Mouse (Mus musculus): ENCODE results near the gene Spem2. TPM values are rescaled to one million over a fixed set of nuclear protein-coding genes. Genes with fewer than 3 reads are reported as not detected.
A peak's percentile ranks its signal among the peaks of the same experiment; 100 is the strongest.

Gene Spem2
- polyA plus RNA-seq, 1 experiment from 2014 or later = not detected

DNA sequence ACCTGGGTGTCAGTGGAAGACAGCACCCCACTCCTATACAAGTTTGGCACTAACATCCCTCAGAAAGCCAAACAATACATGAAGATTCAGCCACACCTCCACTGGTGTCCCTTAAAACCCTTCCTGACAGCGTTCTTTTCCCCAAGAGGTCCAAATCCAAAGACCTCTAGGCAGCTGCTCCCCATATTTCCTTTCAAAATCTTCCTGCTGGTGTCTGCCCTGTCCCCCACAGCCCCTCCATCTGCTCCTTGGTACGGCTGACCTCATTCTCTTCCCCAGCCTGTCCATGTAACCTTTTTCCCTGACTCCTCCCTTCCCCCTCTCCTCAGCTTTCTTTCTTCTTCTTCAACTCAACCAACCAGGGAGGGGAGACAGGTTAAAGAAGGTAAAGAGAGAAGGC lies 5.2 kb upstream of the Spem2 start:
- 62% methylated on average over 2 of the region's 2 CpGs for WGBS
- no peaks in the 10 kb centered on the region for H3K9me3 ChIP-seq (ENCODE audit: control insufficient read depth, low read length)

DNA sequence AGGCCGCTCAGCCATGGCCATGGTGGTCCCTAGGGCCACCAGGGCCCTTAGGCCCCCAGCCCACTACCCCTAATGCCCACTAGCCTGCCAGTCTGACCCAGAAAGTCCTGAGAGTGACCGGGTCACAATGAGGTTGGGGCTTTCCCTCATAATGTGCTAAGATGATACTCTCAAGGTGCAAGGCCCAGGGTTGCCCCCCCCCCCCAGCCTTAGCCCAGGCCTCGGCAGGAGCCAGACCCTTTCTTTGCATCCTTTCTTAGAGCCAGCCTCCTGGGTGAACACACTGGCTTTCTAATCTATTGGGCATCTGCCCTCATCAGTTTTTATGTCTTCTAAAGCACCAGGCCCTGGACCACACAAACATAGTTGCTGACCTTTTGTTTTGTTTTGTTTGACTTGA lies 3.8 kb upstream of the Spem2 start, which contains the start of gene Spem1:
TSS of gene Spem1 (minus strand) at position 101 of the 400 bp plus-strand sequence.
- peaks cover 26% of the 10 kb centered on the region for H3K36me3 ChIP-seq (ENCODE audit: control insufficient read depth, insufficient read depth, low read length)
- WGBS = 84% methylated on average over 3 of the region's 3 CpGs
- H3K4me2 ChIP-seq (replicated peaks; ENCODE audit: low read depth, low read length) = no peak within 1 kb of the TSS
- H3K9me3 ChIP-seq (ENCODE audit: control insufficient read depth, low read length) = 0 out of 2 replicates have a peak, but pooled peaks cover 3% of the 10 kb centered on the region
- H3K4me1 ChIP-seq (ENCODE audit: control insufficient read depth, insufficient read depth, low read length) = no peaks in the 10 kb centered on the region
- no peak for ATAC-seq (ENCODE audit: low FRiP score, low TSS enrichment)
- H3K9ac ChIP-seq (ENCODE audit: low read depth, low read length) = no peak within 1 kb of the TSS
- H3K27ac ChIP-seq (ENCODE audit: low read depth, low read length) = no peak within 1 kb of the TSS
- H3K4me3 ChIP-seq (ENCODE audit: low read length) = no peak within 1 kb of the TSS
- no peaks in the 10 kb centered on the region for H3K27me3 ChIP-seq (ENCODE audit: control insufficient read depth, insufficient read depth, low read length)

More for the DNA sequence above, 5.2 kb upstream of the Spem2 start:
- Histone ChIP-seq H3K4me1 (ENCODE audit: control insufficient read depth, insufficient read depth, low read length) (no peaks in the 10 kb centered on the region), H3K4me3 (ENCODE audit: low read length) (no peak overlapping the region), H3K27ac (ENCODE audit: low read depth, low read length) (no peak overlapping the region), H3K36me3 (ENCODE audit: control insufficient read depth, insufficient read depth, low read length) (peaks cover 39% of the 10 kb centered on the region), H3K27me3 (ENCODE audit: control insufficient read depth, insufficient read depth, low read length) (no peaks in the 10 kb centered on the region), H3K4me2 (replicated peaks; ENCODE audit: low read depth, low read length) (no peak overlapping the region), H3K9ac (ENCODE audit: low read depth, low read length) (no peak overlapping the region)
- no peak for ATAC-seq (ENCODE audit: low FRiP score, low TSS enrichment)

DNA sequence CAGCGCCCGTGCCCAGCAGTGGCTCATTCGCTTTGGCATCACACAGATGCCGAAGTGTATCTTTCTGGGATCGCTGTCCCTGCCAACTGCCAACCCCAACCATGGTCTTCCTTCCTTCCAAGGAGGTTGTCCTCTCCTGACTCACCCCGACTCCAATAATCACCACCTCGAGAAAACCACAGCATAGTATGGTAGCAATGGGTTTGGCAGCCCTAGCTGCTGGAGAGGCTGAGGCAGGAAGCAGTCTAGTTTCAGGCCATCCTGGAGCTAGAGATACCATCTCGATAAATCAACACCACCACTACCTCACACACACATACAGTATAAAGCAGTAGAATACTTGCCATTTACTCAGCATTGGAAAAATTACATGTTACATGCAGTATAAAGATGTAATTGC lies 606 bp upstream of the Spem2 start:
- 92% methylated on average over 8 of the region's 8 CpGs for WGBS

DNA sequence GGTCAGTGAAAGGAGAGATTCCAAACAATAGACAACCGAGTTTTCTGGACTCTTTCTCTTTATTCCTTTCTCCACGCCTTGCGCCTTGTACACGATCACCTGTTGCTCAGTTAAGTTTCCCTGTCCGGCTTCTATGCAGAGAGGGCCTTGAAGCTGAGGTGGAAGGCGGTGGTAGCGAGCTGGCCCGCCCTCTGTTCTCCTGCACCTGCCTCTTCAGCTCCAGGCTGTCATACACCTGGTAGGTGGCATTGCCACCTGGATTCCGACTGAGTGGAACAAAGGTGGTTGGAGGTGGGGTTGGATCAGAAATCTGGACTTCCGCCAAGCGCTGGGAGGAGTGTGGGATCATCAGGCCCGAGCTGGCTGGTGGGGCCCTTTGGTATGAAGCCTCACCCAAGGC lies 1.7 kb downstream of the Spem2 start:
- H3K4me1 ChIP-seq (ENCODE audit: control insufficient read depth, insufficient read depth, low read length) = no peaks in the 10 kb centered on the region
- no peak overlapping the region for H3K4me3 ChIP-seq (ENCODE audit: low read length)
- H3K9ac ChIP-seq (ENCODE audit: low read depth, low read length) = no peak overlapping the region
- H3K27ac ChIP-seq (ENCODE audit: low read depth, low read length) = no peak overlapping the region
- H3K36me3 ChIP-seq (ENCODE audit: control insufficient read depth, insufficient read depth, low read length) = no peaks in the 10 kb centered on the region
- no peaks in the 10 kb centered on the region for H3K27me3 ChIP-seq (ENCODE audit: control insufficient read depth, insufficient read depth, low read length)
- H3K9me3 ChIP-seq (ENCODE audit: control insufficient read depth, low read length) = 0 out of 2 replicates have a peak, but pooled peaks cover 3% of the 10 kb centered on the region
- ATAC-seq (ENCODE audit: low FRiP score, low TSS enrichment) = no peak
- WGBS = 93% methylated on average over 12 of the region's 12 CpGs
- H3K4me2 ChIP-seq (replicated peaks; ENCODE audit: low read depth, low read length) = no peak overlapping the region

More for the DNA sequence above, 606 bp upstream of the Spem2 start:
- Histone ChIP-seq H3K27ac (ENCODE audit: low read depth, low read length) (no peak overlapping the region), H3K4me3 (ENCODE audit: low read length) (no peak overlapping the region), H3K4me1 (ENCODE audit: control insufficient read depth, insufficient read depth, low read length) (no peaks in the 10 kb centered on the region), H3K27me3 (ENCODE audit: control insufficient read depth, insufficient read depth, low read length) (no peaks in the 10 kb centered on the region), H3K9ac (ENCODE audit: low read depth, low read length) (no peak overlapping the region), H3K9me3 (ENCODE audit: control insufficient read depth, low read length) (0 out of 2 replicates have a peak, but pooled peaks cover 3% of the 10 kb centered on the region), H3K36me3 (ENCODE audit: control insufficient read depth, insufficient read depth, low read length) (no peaks in the 10 kb centered on the region), H3K4me2 (replicated peaks; ENCODE audit: low read depth, low read length) (no peak overlapping the region)
- ATAC-seq (ENCODE audit: low FRiP score, low TSS enrichment) = no peak

DNA sequence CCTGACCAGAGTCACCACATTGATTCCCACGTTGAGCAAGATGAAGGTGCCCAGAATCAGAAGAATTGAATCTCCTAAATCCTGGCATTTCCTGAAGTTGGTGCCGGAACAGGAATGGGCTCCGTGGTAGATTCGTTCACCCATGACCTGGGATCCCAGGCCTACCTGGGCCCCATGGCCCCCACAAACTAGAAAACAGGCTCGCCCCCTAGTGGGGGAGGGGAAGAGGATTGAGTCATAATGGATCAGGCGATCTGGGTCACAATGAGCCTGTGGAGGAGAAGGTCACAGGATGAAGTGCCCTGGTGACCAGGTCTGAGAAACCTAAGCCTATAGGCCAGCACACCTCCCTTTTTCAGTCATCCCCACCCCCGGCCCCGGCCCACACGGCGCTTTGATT lies 3.1 kb downstream of the Spem2 start, which contains the start of gene Gm39566:
TSS of gene Gm39566 (minus strand) at position 144 of the 400 bp plus-strand sequence.
- Histone ChIP-seq H3K9ac (ENCODE audit: low read depth, low read length) (no peak within 1 kb of the TSS), H3K27me3 (ENCODE audit: control insufficient read depth, insufficient read depth, low read length) (no peaks in the 10 kb centered on the region), H3K4me2 (replicated peaks; ENCODE audit: low read depth, low read length) (no peak within 1 kb of the TSS), H3K4me3 (ENCODE audit: low read length) (no peak within 1 kb of the TSS), H3K4me1 (ENCODE audit: control insufficient read depth, insufficient read depth, low read length) (no peaks in the 10 kb centered on the region), H3K36me3 (ENCODE audit: control insufficient read depth, insufficient read depth, low read length) (no peaks in the 10 kb centered on the region), H3K27ac (ENCODE audit: low read depth, low read length) (no peak within 1 kb of the TSS), H3K9me3 (ENCODE audit: control insufficient read depth, low read length) (0 out of 2 replicates have a peak, but pooled peaks cover 3% of the 10 kb centered on the region)
- no peak for ATAC-seq (ENCODE audit: low FRiP score, low TSS enrichment)
- 51% methylated on average over 10 of the region's 10 CpGs for WGBS

DNA sequence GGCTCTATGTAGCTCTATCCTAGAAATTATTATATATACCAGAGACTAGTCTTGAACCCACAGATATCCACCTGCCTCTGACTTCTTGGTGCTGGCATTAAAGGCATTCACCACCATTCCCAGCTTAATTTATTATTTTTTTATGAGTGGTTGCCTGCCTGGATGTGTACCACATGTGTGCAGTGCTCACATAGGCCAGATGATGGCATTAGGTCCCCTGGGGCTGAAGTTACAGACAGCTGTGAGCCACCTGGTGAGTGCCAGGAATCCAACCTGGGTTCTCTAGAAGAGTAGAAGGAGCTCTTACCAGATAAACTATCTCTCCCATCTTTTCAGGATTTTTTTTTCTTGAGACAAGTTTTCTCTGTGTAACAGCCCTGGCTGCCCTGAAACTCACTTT lies 8.0 kb downstream of the Spem2 start:
- H3K9ac ChIP-seq (ENCODE audit: low read depth, low read length) = no peak overlapping the region
- H3K27ac ChIP-seq (ENCODE audit: low read depth, low read length) = no peak overlapping the region
- H3K4me3 ChIP-seq (ENCODE audit: low read length) = no peak overlapping the region
- no peaks in the 10 kb centered on the region for H3K36me3 ChIP-seq (ENCODE audit: control insufficient read depth, insufficient read depth, low read length)
- H3K9me3 ChIP-seq (ENCODE audit: control insufficient read depth, low read length) = 0 out of 2 replicates have a peak, but pooled peaks cover 3% of the 10 kb centered on the region
- H3K27me3 ChIP-seq (ENCODE audit: control insufficient read depth, insufficient read depth, low read length) = peaks cover 5% of the 10 kb centered on the region; the same call in 1 of the 2 replicates
- no peak for ATAC-seq (ENCODE audit: low FRiP score, low TSS enrichment)
- H3K4me2 ChIP-seq (replicated peaks; ENCODE audit: low read depth, low read length) = no peak overlapping the region
- no peaks in the 10 kb centered on the region; the same call in 1 of the 2 replicates for H3K4me1 ChIP-seq (ENCODE audit: control insufficient read depth, insufficient read depth, low read length)

DNA sequence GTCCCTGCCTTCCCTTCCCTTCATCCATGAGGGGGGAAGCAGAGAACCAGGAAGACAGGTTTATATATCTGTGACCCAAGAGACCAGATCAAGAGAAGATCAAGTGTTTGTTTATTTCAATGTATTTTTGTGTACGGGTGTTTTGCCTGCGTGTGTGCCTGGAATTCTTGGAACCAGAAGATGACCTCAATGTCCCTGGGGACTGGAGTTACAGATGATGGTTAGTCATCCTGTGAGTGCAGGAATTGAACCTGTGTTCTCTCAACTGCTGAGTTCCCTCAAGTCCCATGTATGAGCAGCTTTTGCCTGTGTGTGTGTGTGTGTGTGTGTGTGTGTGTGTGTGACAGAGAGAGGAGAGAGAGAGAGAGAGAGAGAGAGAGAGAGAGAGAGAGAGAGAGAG lies 10.6 kb downstream of the Spem2 start:
- no peak overlapping the region for H3K27ac ChIP-seq (ENCODE audit: low read depth, low read length)
- no peak overlapping the region for H3K4me2 ChIP-seq (replicated peaks; ENCODE audit: low read depth, low read length)
- peaks cover 21% of the 10 kb centered on the region for H3K4me1 ChIP-seq (ENCODE audit: control insufficient read depth, insufficient read depth, low read length)
- H3K9me3 ChIP-seq (ENCODE audit: control insufficient read depth, low read length) = 0 out of 2 replicates have a peak, but pooled peaks cover 3% of the 10 kb centered on the region
- 80% methylated on average over 2 of the region's 2 CpGs for WGBS
- peaks cover 24% of the 10 kb centered on the region for H3K27me3 ChIP-seq (ENCODE audit: control insufficient read depth, insufficient read depth, low read length)
- H3K36me3 ChIP-seq (ENCODE audit: control insufficient read depth, insufficient read depth, low read length) = no peaks in the 10 kb centered on the region
- no peak overlapping the region for H3K4me3 ChIP-seq (ENCODE audit: low read length)
- ATAC-seq (ENCODE audit: low FRiP score, low TSS enrichment) = no peak
- H3K9ac ChIP-seq (ENCODE audit: low read depth, low read length) = no peak overlapping the region

DNA sequence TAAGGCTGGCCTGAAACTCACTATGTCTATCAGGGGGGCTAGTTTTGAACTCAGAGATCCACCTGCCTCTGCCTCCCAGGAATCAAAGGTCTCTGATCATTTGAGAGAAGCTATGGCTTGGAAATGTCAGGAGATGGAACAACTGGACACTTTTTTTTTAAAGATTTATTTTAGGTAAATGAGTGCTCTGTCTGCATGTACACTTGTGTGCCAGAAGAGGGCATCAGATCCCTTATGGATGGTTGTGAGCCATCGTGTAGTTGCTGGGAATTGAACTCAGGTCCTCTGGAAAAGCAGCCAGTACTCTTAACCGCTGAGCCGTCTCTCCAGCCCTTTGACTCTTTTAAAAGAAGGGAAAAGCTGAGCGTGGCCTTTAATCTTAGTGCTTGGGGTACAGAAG lies 11.9 kb downstream of the Spem2 start:
- Histone ChIP-seq H3K4me2 (replicated peaks; ENCODE audit: low read depth, low read length) (no peak overlapping the region), H3K9ac (ENCODE audit: low read depth, low read length) (no peak overlapping the region), H3K36me3 (ENCODE audit: control insufficient read depth, insufficient read depth, low read length) (no peaks in the 10 kb centered on the region), H3K4me1 (ENCODE audit: control insufficient read depth, insufficient read depth, low read length) (peaks cover 31% of the 10 kb centered on the region), H3K4me3 (ENCODE audit: low read length) (no peak overlapping the region), H3K9me3 (ENCODE audit: control insufficient read depth, low read length) (0 out of 2 replicates have a peak, but pooled peaks cover 3% of the 10 kb centered on the region), H3K27ac (ENCODE audit: low read depth, low read length) (no peak overlapping the region), H3K27me3 (ENCODE audit: control insufficient read depth, insufficient read depth, low read length) (peaks cover 34% of the 10 kb centered on the region)
- 81% methylated on average over 4 of the region's 4 CpGs for WGBS
- ATAC-seq (ENCODE audit: low FRiP score, low TSS enrichment) = no peak

DNA sequence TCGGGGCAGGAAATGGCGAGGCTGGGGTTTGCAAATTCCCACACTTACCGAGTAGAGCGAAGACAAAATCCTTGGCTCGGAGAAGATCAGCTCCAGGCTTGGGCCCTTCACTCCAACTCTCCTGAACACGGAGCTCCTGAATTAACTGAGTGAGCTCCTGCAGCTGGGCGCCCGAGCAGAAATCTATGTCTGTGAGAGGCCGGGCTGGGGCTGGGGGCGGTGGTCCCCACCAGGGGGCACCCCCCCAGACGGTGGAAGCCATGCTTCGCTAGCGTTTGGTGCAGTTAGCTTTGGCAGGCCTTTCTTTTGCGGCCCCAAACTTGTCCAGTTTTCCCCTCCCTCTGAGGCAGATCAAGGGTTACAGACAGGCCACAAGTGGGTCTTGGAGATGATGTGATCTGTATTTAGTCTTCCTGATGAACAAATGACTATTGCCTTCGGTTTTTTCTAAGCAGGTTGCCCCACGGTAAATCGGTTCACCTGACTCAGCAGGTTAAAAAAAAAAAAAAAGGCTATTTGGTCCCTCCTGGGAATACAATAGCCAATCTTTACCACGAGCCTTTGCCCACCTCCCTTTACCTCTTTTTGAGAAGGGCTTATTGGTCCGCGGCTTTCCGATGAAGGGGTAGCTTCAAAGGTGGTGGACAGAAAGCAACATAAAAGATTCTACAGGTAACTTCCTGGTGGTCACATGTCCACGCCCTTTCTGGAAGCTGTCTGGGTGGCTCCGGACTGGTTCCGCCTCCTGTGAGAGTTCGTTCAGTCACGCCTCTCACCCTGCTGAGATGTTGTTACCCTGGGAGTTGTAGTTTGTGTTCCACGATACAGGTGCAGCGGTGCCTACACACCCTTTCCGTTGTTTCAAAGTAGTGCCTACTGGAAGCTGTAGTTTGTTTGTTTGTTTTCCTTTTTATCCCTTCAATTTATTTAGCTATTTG lies 13.0 kb downstream of the Spem2 start, which contains the start of gene Tmem102:
TSS of gene Tmem102 (minus strand) at position 653 of the 938 bp plus-strand sequence.
- Histone ChIP-seq H3K27ac (ENCODE audit: low read depth, low read length) (no peak within 1 kb of the TSS), H3K4me2 (replicated peaks; ENCODE audit: low read depth, low read length) (peak within 1 kb of the TSS; percentile 94), H3K4me3 (ENCODE audit: low read length) (peak within 1 kb of the TSS; percentile 48), H3K36me3 (ENCODE audit: control insufficient read depth, insufficient read depth, low read length) (no peaks in the 10 kb centered on the region), H3K9me3 (ENCODE audit: control insufficient read depth, low read length) (0 out of 2 replicates have a peak, but pooled peaks cover 3% of the 10 kb centered on the region), H3K27me3 (ENCODE audit: control insufficient read depth, insufficient read depth, low read length) (peaks cover 34% of the 10 kb centered on the region), H3K9ac (ENCODE audit: low read depth, low read length) (peak within 1 kb of the TSS; percentile 43; the same call in 1 of the 2 replicates), H3K4me1 (ENCODE audit: control insufficient read depth, insufficient read depth, low read length) (peaks cover 34% of the 10 kb centered on the region)
- ATAC-seq (ENCODE audit: low FRiP score, low TSS enrichment) = no peak
- 7% methylated on average over 29 of the region's 29 CpGs for WGBS
